Mouse (Mus musculus) forebrain, embryonic 12.5 days (tissue): Measurements from ENCODE around the gene Brd2. TPM values are rescaled to one million over a fixed set of nuclear protein-coding genes. Genes with fewer than 3 reads are reported as not detected.
A peak's percentile ranks its signal among the peaks of the same experiment; 100 is the strongest.

Source experiments
- ATAC-seq: fragments of 200-750 bp; cut with Nextera tagmentation; 2 replicates; pipeline ENCODE4 v1.8.0; 2017; ENCODE audit warnings: moderate TSS enrichment; ENCODE audit not compliant: low FRiP score
- H3K27ac ChIP-seq: fragments of 300-500 bp; sonication (generic); 2 replicates; pipeline ENCODE4 v1.5.1; 2016; ENCODE audit warnings: mild to moderate bottlenecking
- H3K27me3 ChIP-seq: fragments of 300-500 bp; sonication (generic); 2 replicates; pipeline ENCODE4 v1.6.1; 2016; ENCODE audit warnings: mild to moderate bottlenecking
- H3K36me3 ChIP-seq: fragments of 300-500 bp; sonication (generic); replicated peaks from 2 replicates; pipeline ENCODE4 v1.6.1; 2016; ENCODE audit warnings: mild to moderate bottlenecking
- H3K4me1 ChIP-seq: fragments of 300-500 bp; sonication (generic); 2 replicates; pipeline ENCODE4 v1.6.1; 2016
- H3K4me2 ChIP-seq: fragments of 300-500 bp; sonication (generic); 2 replicates; pipeline ENCODE4 v1.6.1; 2016; ENCODE audit warnings: mild to moderate bottlenecking, moderate library complexity
- H3K4me3 ChIP-seq: fragments of 300-500 bp; sonication (generic); replicated peaks from 2 replicates; pipeline ENCODE4 v1.5.1; 2016; ENCODE audit warnings: mild to moderate bottlenecking
- H3K9ac ChIP-seq: fragments of 300-500 bp; sonication (generic); 2 replicates; pipeline ENCODE4 v1.6.1; 2016; ENCODE audit warnings: mild to moderate bottlenecking
- H3K9me3 ChIP-seq: fragments of 300-500 bp; sonication (generic); 2 replicates; pipeline ENCODE4 v1.6.1; 2016
- WGBS: fragments of 180-500 bp; shearing (Covaris S2); methylation state at CpG from one replicate; pipeline ENCODE4 v1.1.7; 2016; 5-methylcytosine and 5-hydroxymethylcytosine counted together
- polyA plus RNA-seq: library from polyadenylated mRNA; unstranded; fragments of >200 nt; fragmentation: Nextera tagmentation; extraction: Ambion mirVana; gene quantifications from 2 replicates; pipeline ENCODE4 v1.2.1, GENCODE M21; 2016

The Brd2 gene
- polyA plus RNA-seq, 1 experiment from 2014 or later, result 138 TPM

- Histone ChIP-seq H3K4me3 (peak within 1 kb of the TSS; percentile 99), H3K27ac (peak within 1 kb of the TSS; percentile 100), H3K27me3 (no peaks in the 10 kb centered on the region), H3K4me1 (peaks cover 37% of the 10 kb centered on the region), H3K36me3 (peaks cover 40% of the 10 kb centered on the region), H3K4me2 (peak within 1 kb of the TSS; percentile 99), H3K9ac (peak within 1 kb of the TSS; percentile 98), H3K9me3 (no peaks in the 10 kb centered on the region)
- under 1% methylated on average over 96 of the region's 96 CpGs for WGBS
- ATAC-seq, result peak; percentile 81
These were observed 2.9 kb downstream of the Brd2 start, which contains the start of gene H2-DMa for GRCm38 (mm10) chr17:34119249-34120179. TSS of gene H2-DMa (plus strand) at chr17:34119541.

DNA sequence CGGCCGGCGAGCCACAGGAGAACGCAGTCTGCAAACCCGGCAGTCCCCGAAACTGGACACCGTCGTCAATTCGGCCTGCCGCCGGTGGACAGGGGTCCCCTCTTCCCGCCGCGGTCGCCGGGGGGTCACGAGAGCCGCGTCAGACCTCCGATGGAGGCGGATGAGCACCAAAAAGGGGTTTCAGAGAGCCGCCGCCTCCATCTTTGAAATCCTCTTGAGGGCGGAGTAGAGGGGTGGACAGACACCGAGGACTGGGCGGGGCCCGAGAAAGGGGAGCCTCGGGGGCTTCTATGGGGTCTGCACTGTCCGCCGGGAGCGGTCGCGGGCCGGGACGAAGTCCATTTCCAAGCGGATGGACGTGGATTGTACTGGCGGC, 3.6 kb downstream of the Brd2 start:
- peak overlapping the region; percentile 98 for H3K9ac ChIP-seq
- under 1% methylated on average over 30 of the region's 38 CpGs for WGBS
- no peaks in the 10 kb centered on the region for H3K9me3 ChIP-seq
- H3K27ac ChIP-seq, result peak overlapping the region; percentile 100
- H3K4me3 ChIP-seq, result peak overlapping the region; percentile 99
- peaks cover 46% of the 10 kb centered on the region for H3K36me3 ChIP-seq
- peak overlapping the region; percentile 99 for H3K4me2 ChIP-seq
- ATAC-seq, result no peak; the same call in 1 of the 2 replicates
- peaks cover 35% of the 10 kb centered on the region for H3K4me1 ChIP-seq
- no peaks in the 10 kb centered on the region for H3K27me3 ChIP-seq

DNA sequence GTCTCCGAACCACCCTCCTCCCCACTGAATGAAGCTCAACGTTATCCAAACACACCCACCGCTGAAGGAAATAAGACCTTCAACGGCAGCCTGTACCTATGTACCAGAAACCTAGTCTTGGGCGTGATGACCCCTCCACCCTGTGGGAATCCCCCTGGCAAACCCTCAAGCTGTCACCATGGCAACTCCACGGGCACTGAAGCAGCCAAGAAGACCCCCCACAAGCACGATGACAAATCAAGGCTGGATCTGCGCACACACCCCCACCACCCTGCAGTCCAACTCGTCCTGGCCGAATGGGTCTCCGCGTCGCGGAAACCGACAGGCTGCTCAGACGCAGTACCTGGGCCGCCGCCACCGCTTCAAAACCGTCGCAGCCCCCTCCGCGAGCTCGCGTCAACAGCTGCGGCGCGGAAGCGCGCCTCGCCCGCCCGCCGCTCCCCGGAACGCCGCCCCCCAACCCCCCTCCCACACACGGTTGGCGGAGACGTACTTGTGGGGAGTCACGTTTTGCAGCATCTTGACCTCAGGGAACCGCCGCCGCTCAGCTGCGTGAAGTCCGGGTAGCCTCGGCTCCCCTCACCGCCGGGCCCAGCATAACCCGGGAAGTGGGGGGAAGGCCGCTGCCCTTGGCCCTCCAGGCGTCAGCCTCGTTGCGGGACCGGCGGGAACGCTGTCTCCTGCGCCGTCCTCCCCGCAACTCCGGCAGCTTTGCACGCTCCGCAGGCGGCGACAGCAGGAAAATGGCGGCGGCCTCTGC, 4.1 kb downstream of the Brd2 start:
- peak overlapping the region; percentile 98 for H3K9ac ChIP-seq
- peaks cover 29% of the 10 kb centered on the region for H3K4me1 ChIP-seq
- peak overlapping the region; percentile 99 for H3K4me3 ChIP-seq
- H3K9me3 ChIP-seq, result no peaks in the 10 kb centered on the region
- ATAC-seq, result no peak
- 2% methylated on average over 67 of the region's 67 CpGs for WGBS
- peaks cover 52% of the 10 kb centered on the region for H3K36me3 ChIP-seq
- peak overlapping the region; percentile 99 for H3K4me2 ChIP-seq
- H3K27me3 ChIP-seq, result no peaks in the 10 kb centered on the region
- H3K27ac ChIP-seq, result peak overlapping the region; percentile 100

- Histone ChIP-seq H3K27ac (0 out of 2 replicates have a peak overlapping the region, but pooled peaks have one; percentile 8), H3K9me3 (no peaks in the 10 kb centered on the region), H3K4me2 (peak overlapping the region; percentile 99), H3K9ac (peak overlapping the region; percentile 98), H3K27me3 (no peaks in the 10 kb centered on the region), H3K36me3 (peaks cover 59% of the 10 kb centered on the region), H3K4me3 (peak overlapping the region; percentile 99), H3K4me1 (peaks cover 27% of the 10 kb centered on the region)
- 2% methylated on average over 5 of the region's 5 CpGs for WGBS
- no peak for ATAC-seq
These were observed 4.9 kb downstream of the Brd2 start for GRCm38 (mm10) chr17:34117421-34118112.

- WGBS, result 41% methylated on average over 7 of the region's 7 CpGs
- Histone ChIP-seq H3K27ac (no peak overlapping the region), H3K27me3 (no peaks in the 10 kb centered on the region), H3K4me1 (peaks cover 31% of the 10 kb centered on the region), H3K9ac (peak overlapping the region; percentile 98), H3K4me3 (peak overlapping the region; percentile 99), H3K36me3 (peaks cover 67% of the 10 kb centered on the region), H3K9me3 (no peaks in the 10 kb centered on the region), H3K4me2 (peak overlapping the region; percentile 99)
- ATAC-seq, result no peak
These were observed 5.6 kb downstream of the Brd2 start for GRCm38 (mm10) chr17:34116736-34117370.

GRCm38 (mm10) chr17:34114114-34114513, 8.3 kb downstream of the Brd2 start:
- WGBS, result 93% methylated on average over 7 of the region's 7 CpGs
- Histone ChIP-seq H3K27me3 (no peaks in the 10 kb centered on the region), H3K36me3 (peaks cover 94% of the 10 kb centered on the region), H3K4me3 (no peak overlapping the region), H3K9ac (no peak overlapping the region), H3K27ac (no peak overlapping the region), H3K4me1 (peaks cover 39% of the 10 kb centered on the region), H3K4me2 (no peak overlapping the region), H3K9me3 (no peaks in the 10 kb centered on the region)
- no peak for ATAC-seq

GRCm38 (mm10) chr17:34110309-34110708, 12.1 kb downstream of the Brd2 start:
- Histone ChIP-seq H3K4me2 (no peak overlapping the region), H3K27me3 (no peaks in the 10 kb centered on the region), H3K4me3 (no peak overlapping the region), H3K27ac (peak overlapping the region; percentile 65), H3K9me3 (no peaks in the 10 kb centered on the region), H3K9ac (no peak overlapping the region), H3K4me1 (peaks cover 17% of the 10 kb centered on the region), H3K36me3 (peaks cover 65% of the 10 kb centered on the region)
- ATAC-seq, result no peak
- WGBS, result 61% methylated on average over 8 of the region's 8 CpGs

DNA sequence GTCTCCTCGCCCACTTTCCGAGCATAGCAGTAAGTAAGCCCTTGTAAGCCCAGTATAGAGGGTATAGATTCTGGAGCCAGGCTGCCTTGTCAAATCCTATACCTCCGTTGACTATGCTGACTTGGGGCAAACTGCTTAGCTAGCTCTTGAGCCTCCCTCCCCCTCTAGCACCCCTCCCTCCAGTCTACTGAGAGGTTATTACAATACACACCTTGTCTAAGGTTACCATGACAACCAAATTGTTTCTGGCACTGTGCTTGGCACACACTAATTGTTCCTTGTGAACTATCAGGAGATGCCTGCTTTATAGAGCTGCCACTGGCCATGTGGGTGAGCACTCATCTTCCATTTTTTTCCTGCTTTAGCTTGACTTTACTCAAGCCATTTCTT, 12.6 kb downstream of the Brd2 start:
- Histone ChIP-seq H3K4me3 (no peak overlapping the region), H3K27ac (peak overlapping the region; percentile 65), H3K27me3 (no peaks in the 10 kb centered on the region), H3K9ac (no peak overlapping the region), H3K4me1 (peaks cover 13% of the 10 kb centered on the region), H3K36me3 (peaks cover 60% of the 10 kb centered on the region), H3K9me3 (no peaks in the 10 kb centered on the region), H3K4me2 (no peak overlapping the region)
- 63% methylated on average over 3 of the region's 3 CpGs for WGBS
- ATAC-seq, result 0 out of 2 replicates have a peak, but pooled peaks have one; percentile 14

GRCm38 (mm10) chr17:34109038-34109805, 13.2 kb downstream of the Brd2 start:
- H3K4me1 ChIP-seq, result peaks cover 12% of the 10 kb centered on the region; the same call in 1 of the 2 replicates
- peak overlapping the region; percentile 65; the same call in 1 of the 2 replicates for H3K27ac ChIP-seq
- 0 out of 2 replicates have a peak, but pooled peaks have one; percentile 17 for ATAC-seq
- 78% methylated on average over 14 of the region's 14 CpGs for WGBS
- no peak overlapping the region for H3K4me3 ChIP-seq
- H3K4me2 ChIP-seq, result no peak overlapping the region
- H3K9ac ChIP-seq, result no peak overlapping the region
- no peaks in the 10 kb centered on the region for H3K9me3 ChIP-seq
- no peaks in the 10 kb centered on the region for H3K27me3 ChIP-seq
- peaks cover 54% of the 10 kb centered on the region for H3K36me3 ChIP-seq

GRCm38 (mm10) chr17:34108460-34108859, 14.0 kb downstream of the Brd2 start:
- 78% methylated on average over 5 of the region's 6 CpGs for WGBS

More at GRCm38 (mm10) chr17:34108460-34108859, 14.0 kb downstream of the Brd2 start:
- no peaks in the 10 kb centered on the region for H3K27me3 ChIP-seq
- no peak overlapping the region for H3K9ac ChIP-seq
- peaks cover 46% of the 10 kb centered on the region for H3K36me3 ChIP-seq
- H3K4me3 ChIP-seq, result no peak overlapping the region
- no peak for ATAC-seq
- no peak overlapping the region for H3K27ac ChIP-seq
- peaks cover 12% of the 10 kb centered on the region; the same call in 1 of the 2 replicates for H3K4me1 ChIP-seq
- no peak overlapping the region for H3K4me2 ChIP-seq
- no peaks in the 10 kb centered on the region for H3K9me3 ChIP-seq
